Mouse (Mus musculus): ENCODE measurements around the gene Sh3pxd2a.

- no peak for TF ChIP-seq CTCF (IDR thresholded peaks at IDR 0.05; ENCODE audit: low read depth, low read length)
- TF ChIP-seq EP300 (IDR thresholded peaks at IDR 0.05; ENCODE audit: insufficient read depth, low read depth, low read length) = no peak
Measured at GRCm38 (mm10) chr19:47313387-47314075, 150.7 kb downstream of the Sh3pxd2a start.
